Mouse (Mus musculus): Measurements from ENCODE around the gene Tmem91.

Gene Tmem91

DNA sequence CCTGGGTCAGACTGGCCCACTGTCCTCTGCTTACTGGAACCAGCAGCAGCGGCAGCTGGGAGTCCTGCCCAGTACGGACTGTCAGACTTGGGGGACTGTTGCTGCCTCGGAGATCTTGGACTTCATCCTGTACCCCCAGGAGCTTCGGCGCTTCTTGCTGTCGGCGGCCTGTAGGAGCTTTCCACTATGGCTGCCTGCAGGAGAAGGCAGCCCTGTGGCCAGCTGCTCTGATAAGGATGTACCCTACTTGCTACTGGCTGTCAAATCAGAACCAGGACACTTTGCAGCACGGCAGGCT is 46.7 kb downstream of the Tmem91 start:
- ATAC-seq (ENCODE audit: insufficient number of reproducible peaks, low FRiP score, low TSS enrichment), result no peak

- no peak for ATAC-seq (ENCODE audit: insufficient number of reproducible peaks, low FRiP score, low TSS enrichment)
These were observed 47.3 kb downstream of the Tmem91 start for GRCm38 (mm10) chr7:25627431-25628322.

GRCm38 (mm10) chr7:25626509-25627430 is 48.2 kb downstream of the Tmem91 start, which contains the start of gene B3gnt8:
TSS of gene B3gnt8 (plus strand) at chr7:25626654.
- 0 out of 2 replicates have a peak, but pooled peaks have one; percentile 24 for ATAC-seq (ENCODE audit: insufficient number of reproducible peaks, low FRiP score, low TSS enrichment)

- ATAC-seq (ENCODE audit: insufficient number of reproducible peaks, low FRiP score, low TSS enrichment), result no peak
These were observed 49.2 kb downstream of the Tmem91 start for GRCm38 (mm10) chr7:25625594-25626250.

GRCm38 (mm10) chr7:25624851-25625250 is 50.1 kb downstream of the Tmem91 start:
- no peak for ATAC-seq (ENCODE audit: insufficient number of reproducible peaks, low FRiP score, low TSS enrichment)

DNA sequence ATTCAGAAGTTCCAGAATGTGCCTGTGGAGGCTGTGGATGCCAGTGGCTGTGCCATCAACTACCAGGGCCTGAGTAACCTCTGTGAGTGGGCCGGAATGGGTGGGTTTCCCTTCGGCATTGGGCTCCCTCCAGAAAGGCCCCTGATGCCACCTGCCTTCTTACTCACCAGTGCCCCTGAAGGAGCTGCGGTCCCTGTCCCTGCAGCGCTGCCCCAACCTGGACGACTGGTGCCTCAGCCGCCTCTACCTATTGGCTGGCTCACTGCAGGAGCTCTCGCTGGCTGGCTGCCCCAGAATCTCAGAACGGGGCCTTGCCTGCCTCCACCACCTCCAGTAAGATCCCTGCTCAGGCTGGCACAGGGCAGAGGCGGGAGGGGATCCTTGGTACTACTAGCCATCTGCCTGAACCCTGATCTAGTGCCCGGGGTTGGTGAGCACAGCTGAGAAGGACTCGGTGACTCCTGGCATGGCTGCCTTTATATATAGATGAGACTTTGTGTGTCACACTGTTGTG is 51.1 kb downstream of the Tmem91 start:
- ATAC-seq (ENCODE audit: insufficient number of reproducible peaks, low FRiP score, low TSS enrichment), result no peak

DNA sequence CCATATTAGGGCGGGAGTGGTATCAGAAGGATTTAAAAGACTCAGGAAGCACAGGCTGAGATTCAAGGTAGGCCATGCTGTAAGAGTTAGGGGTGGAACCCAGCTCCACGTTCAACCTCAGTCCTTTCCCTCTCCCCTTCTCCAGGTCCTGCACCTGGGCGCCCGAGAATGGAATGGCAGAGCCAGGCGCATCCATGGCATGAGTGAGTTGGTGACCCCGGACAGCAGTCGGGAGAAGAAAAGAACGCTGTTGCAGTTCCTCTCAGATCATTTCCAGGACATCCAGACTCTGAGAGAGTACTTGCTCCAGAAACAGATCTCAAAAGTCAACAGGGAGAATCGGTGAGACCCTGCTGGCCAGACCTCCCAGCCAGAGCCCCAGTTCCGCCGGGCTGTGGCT is 54.2 kb downstream of the Tmem91 start:
- no peak for ATAC-seq (ENCODE audit: insufficient number of reproducible peaks, low FRiP score, low TSS enrichment)

DNA sequence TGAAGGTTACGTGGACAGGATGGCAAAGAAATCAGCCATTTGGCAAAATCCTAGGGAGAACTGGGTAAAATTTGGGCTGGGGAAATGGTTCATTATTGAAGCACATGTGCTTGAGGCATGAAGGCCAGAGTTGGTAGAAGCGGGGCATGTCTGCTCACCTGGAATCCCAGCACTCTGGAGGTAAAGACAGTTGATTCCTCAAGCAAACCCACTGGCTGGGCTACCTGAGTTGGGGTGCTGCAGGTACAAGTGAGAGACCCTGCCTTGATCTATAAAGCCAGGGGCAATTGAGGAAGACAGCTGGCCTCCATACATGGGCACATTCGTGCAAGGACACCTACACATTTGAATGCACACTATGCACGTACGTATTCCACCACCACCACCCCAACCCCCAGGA is 54.9 kb downstream of the Tmem91 start:
- ATAC-seq (ENCODE audit: insufficient number of reproducible peaks, low FRiP score, low TSS enrichment), result no peak

DNA sequence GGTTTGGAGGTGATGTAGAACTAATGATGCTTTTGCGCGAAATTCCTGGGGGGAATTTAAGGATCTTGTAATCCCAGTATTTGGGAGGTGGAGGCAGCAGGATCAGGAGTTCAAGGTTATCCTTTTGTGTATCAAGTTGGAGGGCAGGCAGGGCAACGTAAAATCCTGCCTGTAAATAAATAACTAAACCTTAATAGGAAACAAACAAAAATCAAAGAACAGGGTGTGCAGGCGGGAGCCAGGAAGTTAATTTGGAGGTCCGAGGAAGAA is 55.3 kb downstream of the Tmem91 start:
- ATAC-seq (ENCODE audit: insufficient number of reproducible peaks, low FRiP score, low TSS enrichment), result no peak
